Mouse (Mus musculus): Measurements from ENCODE around the gene Gdpd2.

Gdpd2 gene

DNA sequence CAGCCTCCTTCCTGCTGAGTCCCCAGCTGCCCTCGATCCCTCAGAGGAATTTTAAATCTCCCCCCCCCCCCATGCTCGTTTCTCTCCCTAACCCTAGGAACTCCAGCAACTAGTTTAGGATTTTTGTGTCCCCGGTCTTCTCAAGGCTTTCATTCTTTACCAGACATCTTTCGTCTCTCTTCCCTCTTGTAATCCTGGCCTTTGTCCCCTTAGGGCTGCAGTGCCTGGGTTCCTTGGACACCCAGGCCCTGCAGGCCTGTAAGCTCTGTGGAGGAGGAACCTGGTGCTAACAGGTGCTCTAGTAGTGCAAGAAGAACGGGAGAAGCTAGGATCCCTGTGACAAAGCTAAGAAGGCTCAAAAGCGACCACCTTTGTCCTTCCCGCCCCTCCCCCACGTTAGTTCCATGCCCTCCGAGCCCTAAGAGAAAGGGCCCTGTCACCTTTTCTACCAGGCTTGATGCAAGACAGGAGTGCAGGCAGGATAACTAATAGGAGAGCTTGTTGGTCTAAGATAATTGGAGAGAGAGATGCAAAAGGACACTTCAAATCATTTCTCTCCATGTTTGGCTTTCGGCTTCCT, 48.1 kb downstream of the Gdpd2 start:
- no peak for DNase-seq

- no peak for DNase-seq
Measured at GRCm38 (mm10) chrX:100778397-100778796, 48.7 kb downstream of the Gdpd2 start.

All from layer of hippocampus, adult 9-11 months (tissue).